Mouse (Mus musculus) limb, embryonic 15.5 days (tissue): ENCODE results near the gene Gm3269. TPM values are rescaled to one million over a fixed set of nuclear protein-coding genes. Genes with fewer than 3 reads are reported as not detected.
"Not testable (repeated sequence)": the region's sequence is repeated elsewhere in the genome, so short reads cannot be mapped to it uniquely, and the experiment has no call there.

Source experiments
- ATAC-seq: fragments of 200-750 bp; cut with Nextera tagmentation; 2 replicates; pipeline ENCODE4 v1.8.0; 2017; ENCODE audit warnings: low read depth, moderate TSS enrichment; ENCODE audit not compliant: insufficient number of reproducible peaks, low FRiP score, low TSS enrichment
- H3K27ac ChIP-seq: fragments of 300-500 bp; sonication (generic); 2 replicates; pipeline ENCODE4 v1.5.1; 2015; ENCODE audit warnings: moderate library complexity, mild to moderate bottlenecking, inconsistent platforms
- H3K27me3 ChIP-seq: fragments of 300-500 bp; sonication (generic); 2 replicates; pipeline ENCODE4 v1.6.1; 2015; ENCODE audit warnings: inconsistent platforms
- H3K36me3 ChIP-seq: fragments of 300-500 bp; sonication (generic); 2 replicates; pipeline ENCODE4 v1.6.1; 2015; ENCODE audit warnings: inconsistent platforms
- H3K4me1 ChIP-seq: fragments of 300-500 bp; sonication (generic); 2 replicates; pipeline ENCODE4 v1.6.1; 2015; ENCODE audit warnings: inconsistent platforms
- H3K4me2 ChIP-seq: fragments of 300-500 bp; sonication (generic); 2 replicates; pipeline ENCODE4 v1.6.1; 2015; ENCODE audit warnings: mild to moderate bottlenecking, inconsistent platforms
- H3K4me3 ChIP-seq: fragments of 300-500 bp; sonication (generic); 2 replicates; pipeline ENCODE4 v1.5.1; 2015; ENCODE audit warnings: mild to moderate bottlenecking, inconsistent platforms
- H3K9ac ChIP-seq: fragments of 300-500 bp; sonication (generic); 2 replicates; pipeline ENCODE4 v1.6.1; 2015; ENCODE audit warnings: inconsistent platforms
- H3K9me3 ChIP-seq: fragments of 300-500 bp; sonication (generic); 2 replicates; pipeline ENCODE4 v1.6.1; 2016; ENCODE audit warnings: inconsistent platforms
- WGBS: fragments of 180-500 bp; shearing (Covaris S2); methylation state at CpG from one replicate; pipeline ENCODE4 v1.1.7; 2015; 5-methylcytosine and 5-hydroxymethylcytosine counted together
- polyA plus RNA-seq: library from polyadenylated mRNA; unstranded; fragments of >200 nt; fragmentation: Nextera tagmentation; extraction: Ambion mirVana; gene quantifications from 2 replicates; pipeline ENCODE4 v1.2.1, GENCODE M21; 2015

The Gm3269 gene
- polyA plus RNA-seq: not detected in 2 replicates

DNA sequence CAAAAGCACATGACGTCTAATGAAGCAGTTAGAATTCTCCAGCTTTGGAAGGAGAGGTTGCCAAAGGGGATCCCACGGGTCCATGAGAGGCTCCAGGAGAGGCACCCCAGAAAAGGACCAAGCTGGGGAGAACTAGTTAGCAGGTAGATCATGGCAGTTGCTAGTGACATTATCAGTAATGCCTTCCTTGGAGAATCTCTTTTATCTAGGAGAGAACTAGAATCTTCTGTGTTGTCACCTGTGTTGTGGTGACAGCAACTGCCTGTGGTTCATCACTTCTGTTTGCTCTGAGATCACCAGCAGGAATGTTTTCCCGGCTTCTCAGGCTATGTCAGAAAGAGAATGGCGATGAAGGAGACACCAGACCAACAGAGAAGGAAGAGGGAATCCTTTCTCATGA lies at the start of gene Gm3269:
Gm3269 (plus strand) TSS at position 301 of the 400 bp plus-strand sequence.
- WGBS: 80% methylated on average over 1 of the region's 4 CpGs
- not testable (repeated sequence) for H3K4me3 ChIP-seq, H3K9ac ChIP-seq, H3K4me1 ChIP-seq, H3K9me3 ChIP-seq, H3K36me3 ChIP-seq, H3K27ac ChIP-seq, ATAC-seq, H3K27me3 ChIP-seq, H3K4me2 ChIP-seq

- H3K9ac ChIP-seq, H3K4me2 ChIP-seq, H3K9me3 ChIP-seq, H3K27me3 ChIP-seq, H3K36me3 ChIP-seq, H3K27ac ChIP-seq, H3K4me3 ChIP-seq, ATAC-seq, H3K4me1 ChIP-seq: not testable (repeated sequence)
- WGBS: 78% methylated on average over 6 of the region's 6 CpGs
These were observed 31.5 kb upstream of the Gm3269 start for GRCm38 (mm10) chr14:4806421-4806820.

DNA sequence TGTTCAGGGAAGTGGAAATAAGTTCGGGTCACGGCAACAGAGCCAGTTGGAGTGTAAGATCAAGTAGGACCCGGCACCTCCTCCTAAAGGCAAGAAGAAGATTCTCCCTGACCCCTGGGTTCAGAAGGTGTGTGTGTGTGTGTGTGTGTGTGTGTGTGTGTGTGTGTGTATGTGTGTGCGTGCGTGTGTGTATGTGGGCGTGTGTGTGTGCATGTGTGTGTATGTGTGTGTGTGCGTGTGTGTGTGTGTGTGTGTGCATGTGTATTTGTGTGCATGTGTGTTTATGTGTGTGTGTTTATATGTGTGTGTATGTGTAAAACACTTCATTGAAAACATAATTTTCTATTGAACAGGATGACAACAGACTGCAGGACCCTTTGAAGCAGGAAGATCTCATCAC lies 16.0 kb upstream of the Gm3269 start:
- H3K9me3 ChIP-seq, ATAC-seq, H3K27me3 ChIP-seq, H3K4me1 ChIP-seq, H3K4me3 ChIP-seq, H3K36me3 ChIP-seq, H3K9ac ChIP-seq, H3K4me2 ChIP-seq, H3K27ac ChIP-seq: not testable (repeated sequence)
- WGBS: 89% methylated on average over 4 of the region's 7 CpGs

- ATAC-seq, H3K27me3 ChIP-seq, H3K36me3 ChIP-seq, H3K27ac ChIP-seq, H3K4me1 ChIP-seq, H3K9me3 ChIP-seq, H3K9ac ChIP-seq: not testable (repeated sequence)
- Histone ChIP-seq H3K4me3 (peak within 1 kb of the TSS; percentile 37), H3K4me2 (peak within 1 kb of the TSS; percentile 62)
- 9% methylated on average over 26 of the region's 59 CpGs for WGBS
These were observed 17.5 kb downstream of the Gm3269 start, which contains the start of gene Gm3264 for GRCm38 (mm10) chr14:4855299-4855980. Gene Gm3264 (plus strand): TSS chr14:4855576.

- H3K9me3 ChIP-seq, H3K4me2 ChIP-seq, H3K4me3 ChIP-seq, H3K27ac ChIP-seq, H3K9ac ChIP-seq, H3K27me3 ChIP-seq, H3K36me3 ChIP-seq, ATAC-seq, H3K4me1 ChIP-seq: not testable (repeated sequence)
- WGBS: 67% methylated on average over 1 of the region's 3 CpGs
These were observed 54.2 kb downstream of the Gm3269 start, which contains the start of gene Gm3278 for GRCm38 (mm10) chr14:4892116-4892515. Gene Gm3278 (plus strand): TSS chr14:4892416.

Other genes starting within 250 kb of the Gm3269 start
- not detected in 2 replicates for gene Gm8159, start 205.8 kb upstream of the Gm3269 start, polyA plus RNA-seq
- gene Gm3239, start 173.9 kb upstream of the Gm3269 start, polyA plus RNA-seq: not detected in 2 replicates
- gene Gm7876, start 128.9 kb upstream of the Gm3269 start, polyA plus RNA-seq: not detected in 2 replicates
- 0.14 TPM in 1 of 2 replicates, not detected in the other for gene Gm3252, start 111.3 kb upstream of the Gm3269 start, polyA plus RNA-seq
- not detected in 2 replicates for gene Gm9602, start 61.8 kb upstream of the Gm3269 start, polyA plus RNA-seq
- gene Gm3264, start 17.5 kb downstream of the Gm3269 start, polyA plus RNA-seq: 0.31 and 0.47 TPM in 2 replicates
- not detected in 2 replicates for gene Gm3278, start 54.3 kb downstream of the Gm3269 start, polyA plus RNA-seq
- not detected in 2 replicates for gene Gm8297, start 145.8 kb downstream of the Gm3269 start, polyA plus RNA-seq
- 0.37 TPM in 1 of 2 replicates, not detected in the other for gene Gm3298, start 177.8 kb downstream of the Gm3269 start, polyA plus RNA-seq
- not detected in 2 replicates for gene 4930555G01Rik, start 212.5 kb downstream of the Gm3269 start, polyA plus RNA-seq
- gene Gm8281, start 232.9 kb downstream of the Gm3269 start, polyA plus RNA-seq: 0.21 and 0.37 TPM in 2 replicates